Mouse (Mus musculus): Measurements from ENCODE around the gene Fance.

The Fance gene

DNA sequence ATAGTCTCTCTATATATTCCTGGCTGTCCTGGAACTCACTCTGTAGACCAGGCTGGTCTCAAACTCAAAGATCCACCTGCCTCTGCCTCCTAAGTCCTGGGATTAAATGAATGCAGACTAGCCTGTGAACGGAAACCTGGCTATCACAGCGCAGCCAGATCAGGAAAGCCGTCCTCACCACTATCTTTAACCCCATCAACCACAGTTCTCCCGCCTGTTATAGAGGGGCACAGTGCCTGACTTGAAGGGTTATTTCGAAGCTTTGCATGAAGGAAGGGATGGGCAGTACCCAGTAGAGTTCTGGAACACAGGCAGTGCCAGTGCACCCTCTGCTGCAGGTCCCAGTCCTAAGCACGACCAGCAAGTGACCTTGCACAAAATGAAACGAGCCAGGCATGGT lies 22.0 kb upstream of the Fance start:
- DNase-seq (ENCODE audit: low read depth, low spot score), result no peak

DNA sequence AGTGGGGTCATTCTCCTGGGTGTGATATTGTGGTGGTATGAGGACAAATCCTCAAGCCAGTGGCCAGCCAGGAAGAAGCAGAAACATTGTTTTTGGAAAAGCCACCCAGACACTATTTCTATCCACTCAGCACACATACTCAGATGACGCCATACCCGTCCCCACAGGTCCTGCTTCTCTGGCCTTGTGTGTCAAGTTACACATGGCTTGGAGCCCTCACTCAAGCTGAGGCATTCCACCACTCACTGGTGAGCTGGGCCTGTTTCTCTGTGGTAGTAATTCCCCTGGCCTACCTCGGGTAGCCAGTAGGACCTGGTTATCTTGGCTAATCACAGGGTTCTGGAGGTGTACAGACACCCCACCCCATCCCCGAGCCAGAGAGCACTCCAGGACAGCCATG lies 19.6 kb upstream of the Fance start:
- no peak for DNase-seq (ENCODE audit: low read depth, low spot score)

DNA sequence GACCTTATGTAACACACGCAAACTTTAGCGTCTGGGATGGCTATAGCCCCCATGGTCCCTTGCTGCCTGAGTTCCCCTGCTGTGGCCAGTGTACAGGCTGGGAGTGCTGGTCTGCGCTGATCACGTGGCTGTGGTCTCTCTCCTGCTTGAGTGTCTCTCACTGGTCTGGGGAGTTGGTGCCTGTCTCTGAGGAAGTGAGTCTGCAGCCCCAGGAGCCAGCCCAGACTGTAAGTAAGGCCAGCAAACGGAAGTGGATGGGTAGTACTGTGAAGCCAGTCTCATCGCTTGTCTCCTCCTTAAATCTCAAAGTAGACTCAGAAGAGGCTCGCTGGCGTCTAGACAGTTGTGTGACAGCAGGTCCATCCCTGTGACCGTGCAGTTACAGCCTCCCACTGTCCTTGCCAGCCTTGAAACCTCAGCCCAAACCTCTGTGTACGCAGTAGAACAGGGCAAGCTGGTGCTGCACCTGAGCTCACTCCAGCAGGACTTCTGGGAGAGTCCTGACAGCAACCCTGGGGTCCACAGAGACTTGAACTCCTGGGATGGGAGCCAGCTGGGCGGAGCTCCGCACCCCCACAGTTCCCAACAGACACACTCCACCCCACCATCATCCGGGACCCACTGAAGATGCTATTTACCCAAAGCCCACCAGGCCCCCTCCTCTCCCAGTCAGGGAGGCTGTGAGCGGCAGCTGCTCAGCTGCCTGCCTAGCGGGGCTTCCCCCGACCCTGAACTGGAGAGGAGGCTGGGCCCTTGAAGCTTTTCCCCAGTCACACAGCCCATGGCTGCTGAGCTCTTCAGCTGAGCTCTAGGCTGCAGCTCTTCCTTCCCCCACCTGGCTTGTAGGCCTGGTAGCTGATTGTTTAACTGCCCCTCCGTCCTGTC lies 18.6 kb upstream of the Fance start:
- DNase-seq (ENCODE audit: low read depth, low spot score), result no peak

DNA sequence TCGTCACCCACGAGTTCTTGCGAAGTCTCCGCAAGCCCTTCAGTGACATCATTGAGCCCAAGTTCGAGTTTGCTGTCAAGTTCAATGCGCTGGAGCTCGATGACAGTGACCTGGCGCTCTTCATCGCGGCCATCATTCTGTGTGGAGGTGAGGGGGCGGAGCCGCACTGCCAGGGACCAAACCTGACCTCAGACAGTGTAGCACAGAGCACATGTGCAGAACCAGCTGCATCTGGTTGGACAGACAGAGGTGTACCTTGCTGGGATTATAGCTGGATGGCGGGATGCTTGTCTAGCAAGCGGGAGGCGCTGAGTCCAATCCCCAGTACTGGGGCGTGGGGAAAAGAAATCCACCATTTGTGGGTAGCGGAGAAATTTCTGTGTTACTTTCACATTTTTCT lies 14.4 kb upstream of the Fance start:
- DNase-seq (ENCODE audit: low read depth, low spot score), result peak; percentile 56

DNA sequence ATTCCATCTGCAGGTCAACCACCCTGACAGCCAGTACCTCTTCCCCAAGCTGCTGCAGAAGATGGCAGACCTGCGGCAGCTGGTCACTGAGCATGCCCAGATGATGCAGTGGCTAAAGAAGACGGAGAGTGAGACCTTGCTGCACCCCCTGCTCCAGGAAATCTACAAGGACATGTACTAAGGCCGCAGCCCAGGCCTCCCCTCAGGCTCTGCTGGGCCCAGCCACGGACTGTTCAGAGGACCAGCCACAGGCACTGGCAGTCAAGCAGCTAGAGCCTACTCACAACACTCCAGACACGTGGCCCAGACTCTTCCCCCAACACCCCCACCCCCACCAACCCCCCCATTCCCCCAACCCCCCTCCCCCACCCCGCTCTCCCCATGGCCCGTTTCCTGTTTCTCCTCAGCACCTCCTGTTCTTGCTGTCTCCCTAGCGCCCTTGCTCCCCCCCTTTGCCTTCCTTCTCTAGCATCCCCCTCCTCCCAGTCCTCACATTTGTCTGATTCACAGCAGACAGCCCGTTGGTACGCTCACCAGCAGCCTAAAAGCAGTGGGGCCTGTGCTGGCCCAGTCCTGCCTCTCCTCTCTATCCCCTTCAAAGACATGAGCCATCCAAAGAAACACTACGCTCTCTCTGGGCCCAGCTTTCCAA lies 13.5 kb upstream of the Fance start:
- no peak for DNase-seq (ENCODE audit: low read depth, low spot score)

DNA sequence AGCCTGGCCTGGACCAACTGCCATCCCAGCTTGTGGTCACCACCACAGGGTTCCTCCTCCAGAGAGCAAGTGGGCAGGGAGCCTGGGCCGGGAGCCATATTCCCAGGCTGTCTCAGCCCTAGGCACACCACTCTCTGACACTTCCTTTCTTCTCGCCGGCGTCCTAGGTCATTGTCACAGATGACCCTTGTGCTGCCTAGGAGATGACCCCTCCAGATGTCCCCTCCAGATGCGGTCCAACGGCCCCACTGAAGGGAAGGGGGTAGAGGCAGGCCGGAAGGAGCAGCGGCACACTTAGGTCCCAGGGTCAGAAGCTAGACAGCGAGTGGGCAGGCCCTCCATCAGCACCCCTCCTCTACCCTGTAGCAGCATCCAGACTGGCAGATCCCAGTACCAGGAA lies 13.0 kb upstream of the Fance start:
- DNase-seq (ENCODE audit: low read depth, low spot score), result no peak

- no peak for DNase-seq (ENCODE audit: low read depth, low spot score)
Observed at GRCm38 (mm10) chr17:28300850-28301249, 12.5 kb upstream of the Fance start.

DNA sequence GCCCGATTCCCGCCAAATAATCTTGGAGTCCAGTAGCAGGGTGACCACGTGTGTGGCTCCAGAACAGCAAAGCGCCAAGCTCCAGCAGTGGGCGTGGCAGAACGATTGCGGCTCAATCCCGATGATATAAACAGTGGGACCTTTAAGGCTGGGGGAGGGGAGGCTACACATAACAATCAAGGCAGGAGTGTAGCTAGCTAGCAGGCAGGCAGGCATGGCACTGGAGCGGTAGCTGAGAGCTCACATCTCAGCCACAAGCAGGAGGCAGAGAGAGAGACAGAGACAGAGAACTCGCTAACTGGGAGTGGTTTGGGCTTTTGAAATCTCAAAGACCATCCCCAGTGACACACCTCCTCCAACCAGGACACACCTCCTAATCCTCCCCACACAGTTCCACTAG lies 8.1 kb upstream of the Fance start:
- DNase-seq (ENCODE audit: low read depth, low spot score), result peak; percentile 52

GRCm38 (mm10) chr17:28308297-28309195 lies 4.8 kb upstream of the Fance start:
- peak; percentile 91 for DNase-seq (ENCODE audit: low read depth, low spot score)

DNA sequence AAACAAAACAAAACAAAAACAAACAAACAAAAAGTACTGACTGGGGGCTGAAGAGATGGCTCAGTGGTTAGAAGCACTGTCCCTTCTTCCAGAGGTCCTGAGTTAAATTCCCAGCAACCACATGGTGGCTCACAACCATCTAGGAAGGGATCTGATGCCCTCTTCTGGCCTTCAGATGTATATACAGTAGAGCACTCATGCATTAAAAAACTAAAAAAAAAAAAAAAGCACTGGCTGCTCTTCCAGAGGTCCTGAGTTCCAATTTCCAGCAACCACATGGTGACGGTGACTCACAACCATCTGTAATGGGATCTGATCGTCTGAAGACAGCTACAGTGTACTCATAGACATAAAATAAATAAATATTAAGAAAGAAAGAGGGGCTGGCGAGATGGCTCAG lies 2.5 kb upstream of the Fance start:
- DNase-seq (ENCODE audit: low read depth, low spot score), result peak; percentile 77

GRCm38 (mm10) chr17:28311366-28312132 lies 1.8 kb upstream of the Fance start:
- no peak for DNase-seq (ENCODE audit: low read depth, low spot score)

GRCm38 (mm10) chr17:28312232-28313211 lies 797 bp upstream of the Fance start:
- DNase-seq (ENCODE audit: low read depth, low spot score), result peak; percentile 61

DNA sequence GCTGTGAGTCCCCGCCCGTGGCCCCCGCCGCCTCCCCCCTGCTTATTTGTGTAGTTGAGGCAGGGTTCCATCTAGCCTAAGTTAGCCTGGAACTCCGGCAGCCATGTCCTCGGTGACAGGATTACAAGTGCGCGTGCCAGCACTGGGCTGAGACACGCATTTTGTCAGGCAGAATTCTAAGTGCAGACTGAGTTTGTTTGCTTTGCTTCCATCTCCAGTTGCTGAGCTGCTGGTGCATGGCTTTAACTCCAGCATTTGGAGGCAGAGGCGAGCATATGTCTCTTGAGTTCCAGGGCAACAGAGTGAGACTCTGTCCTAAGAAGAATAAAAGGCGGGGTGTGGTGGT lies 534 bp downstream of the Fance start:
- peak; percentile 38 for DNase-seq (ENCODE audit: low read depth, low spot score)

DNA sequence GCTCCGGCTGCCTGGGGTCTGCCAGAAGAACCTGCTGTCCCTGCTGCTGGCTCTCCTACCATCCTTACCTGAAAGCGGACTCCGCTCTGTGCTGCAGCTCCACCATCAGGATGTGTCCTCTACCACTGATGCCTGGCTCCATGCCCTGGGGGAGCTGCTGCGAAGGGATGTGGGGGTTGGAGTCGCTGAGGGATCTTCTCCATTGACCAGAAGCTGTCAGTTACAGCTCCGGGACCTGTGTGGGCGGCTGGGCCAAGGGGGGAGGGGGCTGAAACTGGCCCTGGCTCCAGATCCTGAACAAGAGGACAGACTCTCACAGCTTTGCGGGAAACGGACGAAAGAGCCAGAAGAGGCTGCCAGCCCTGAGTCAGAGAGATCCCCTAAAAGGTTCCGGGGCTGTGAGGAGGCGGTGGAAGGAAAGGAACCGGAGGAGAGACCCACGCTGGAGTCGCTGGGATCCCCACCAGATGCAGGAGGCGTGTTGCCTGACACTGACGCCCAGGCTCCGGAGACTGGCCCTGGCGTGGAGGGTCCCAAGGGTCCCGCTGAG lies 2.4 kb downstream of the Fance start:
- DNase-seq (ENCODE audit: low read depth, low spot score), result no peak

DNA sequence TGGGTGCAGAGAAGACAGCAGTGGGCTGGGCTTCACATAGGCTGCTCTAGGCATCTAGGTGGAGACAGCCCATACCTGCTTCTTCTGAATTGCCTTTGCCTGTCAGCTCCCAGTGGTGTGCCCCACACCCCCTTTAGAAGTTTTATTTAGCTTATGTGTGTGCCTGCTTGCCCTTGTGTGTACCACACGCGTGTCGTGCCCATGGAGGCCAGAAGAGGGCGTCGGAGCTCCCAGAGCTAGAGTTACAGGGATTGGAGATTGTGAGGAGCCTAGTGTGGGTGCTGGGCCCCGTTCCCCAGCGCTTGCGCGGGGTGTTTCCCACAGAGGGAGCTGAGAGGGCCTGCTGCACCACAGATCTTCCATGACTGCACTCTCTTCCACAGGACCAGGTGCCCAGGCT lies 3.2 kb downstream of the Fance start:
- DNase-seq (ENCODE audit: low read depth, low spot score), result peak; percentile 54

GRCm38 (mm10) chr17:28317091-28317490 lies 3.8 kb downstream of the Fance start:
- DNase-seq (ENCODE audit: low read depth, low spot score), result no peak

DNA sequence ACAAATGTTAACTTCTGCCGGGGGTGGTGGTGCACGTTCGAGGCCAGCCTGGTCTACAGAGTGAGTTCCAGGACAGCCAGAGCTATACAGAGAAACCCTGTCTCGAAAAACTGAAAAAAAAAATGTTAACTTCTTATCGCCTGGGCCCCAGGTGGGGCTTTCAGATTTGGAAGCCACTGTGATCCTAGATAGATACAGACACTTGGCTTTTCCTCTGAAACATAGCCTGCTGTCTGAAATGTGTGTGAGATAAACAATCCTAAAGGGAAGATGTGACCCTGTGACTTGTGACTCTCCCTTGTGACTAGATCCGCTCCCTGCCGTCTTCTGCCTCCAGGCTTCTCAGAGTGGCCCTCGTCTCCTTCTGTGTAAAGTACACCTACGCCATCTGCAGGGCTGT lies 4.4 kb downstream of the Fance start:
- DNase-seq (ENCODE audit: low read depth, low spot score), result no peak

DNA sequence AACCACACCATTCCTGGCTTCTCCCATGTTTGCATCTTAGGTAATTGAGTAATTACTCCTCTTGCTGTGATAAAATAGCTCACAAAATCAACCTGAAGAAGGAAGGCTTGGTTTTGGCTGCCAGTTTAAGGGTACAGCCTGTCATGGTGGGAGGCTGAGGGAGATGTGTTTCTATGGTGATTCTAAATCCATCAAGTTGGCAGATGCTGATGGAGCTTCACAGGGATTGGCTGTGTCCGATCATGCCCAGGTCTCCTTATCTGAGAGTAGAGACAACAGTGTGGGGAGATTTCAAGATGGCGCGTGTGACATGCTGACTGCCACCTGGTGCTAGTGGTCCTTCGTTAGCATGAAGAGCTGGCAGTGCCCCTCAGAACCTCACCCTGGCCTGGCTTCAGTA lies 8.4 kb downstream of the Fance start:
- no peak for DNase-seq (ENCODE audit: low read depth, low spot score)

GRCm38 (mm10) chr17:28323786-28324185 lies 10.5 kb downstream of the Fance start:
- DNase-seq (ENCODE audit: low read depth, low spot score), result peak; percentile 72

GRCm38 (mm10) chr17:28324416-28324815 lies 11.1 kb downstream of the Fance start:
- peak; percentile 82 for DNase-seq (ENCODE audit: low read depth, low spot score)
